Mouse (Mus musculus): ENCODE measurements around the gene Olfr309. TPM values are rescaled to one million over a fixed set of nuclear protein-coding genes. Genes with fewer than 3 reads are reported as not detected.
"Not testable (repeated sequence)": the region's sequence is repeated elsewhere in the genome, so short reads cannot be mapped to it uniquely, and the experiment has no call there.

Olfr309 gene
- total RNA-seq (2021) = not detected

- no peak for DNase-seq
- intact Hi-C loops (cut with DNase I) = no loop called here
These were observed at the start of gene Olfr309 for GRCm38 (mm10) chr7:86313608-86314007. Olfr309 (minus strand) TSS chr7:86313708.

GRCm38 (mm10) chr7:86346296-86346695 lies 32.8 kb upstream of the Olfr309 start:
- DNase-seq; intact Hi-C loops (cut with DNase I): not testable (repeated sequence)

GRCm38 (mm10) chr7:86344253-86344652 lies 30.7 kb upstream of the Olfr309 start:
- no peak for DNase-seq
- intact Hi-C loops (cut with DNase I) = no loop called here

GRCm38 (mm10) chr7:86342881-86343565 lies 29.5 kb upstream of the Olfr309 start:
- intact Hi-C loops (cut with DNase I) = no loop called here
- no peak for DNase-seq

GRCm38 (mm10) chr7:86337486-86337885 lies 24.0 kb upstream of the Olfr309 start, which contains the start of gene Olfr307:
Olfr307 (minus strand) TSS chr7:86337586.
- intact Hi-C loops (cut with DNase I) = no loop called here
- no peak for DNase-seq

GRCm38 (mm10) chr7:86325530-86325929 lies 12.0 kb upstream of the Olfr309 start, which contains the start of gene Olfr308:
Olfr308 (minus strand) TSS chr7:86325630.
- intact Hi-C loops (cut with DNase I) = no loop called here

GRCm38 (mm10) chr7:86321323-86321722 lies 7.8 kb upstream of the Olfr309 start:
- intact Hi-C loops (cut with DNase I) = no loop called here
- DNase-seq = no peak

More at GRCm38 (mm10) chr7:86325530-86325929, 12.0 kb upstream of the Olfr309 start, which contains the start of gene Olfr308:
- DNase-seq = no peak

- DNase-seq = no peak
- intact Hi-C loops (cut with DNase I) = no loop called here
These were observed 36.4 kb downstream of the Olfr309 start, which contains the start of gene Olfr310 for GRCm38 (mm10) chr7:86277072-86277471. Olfr310 (minus strand) TSS chr7:86277172.

Small RNA genes lying within 50 kb of the gene (microRNA-seq; reads per million reads assigned to microRNA genes)
- not detected for gene Gm23192

Other genes starting within 250 kb of the Olfr309 start
- gene Vmn2r75, start 141.9 kb downstream of the Olfr309 start, total RNA-seq (2021) = not detected
- gene Vmn2r76, start 67.4 kb downstream of the Olfr309 start, total RNA-seq (2021) = not detected
- not detected for gene Olfr310, start 36.5 kb downstream of the Olfr309 start, total RNA-seq (2021)
- gene Olfr308, start 11.9 kb upstream of the Olfr309 start, total RNA-seq (2021) = not detected
- gene Olfr307, start 23.9 kb upstream of the Olfr309 start, total RNA-seq (2021) = not detected
- not detected for gene Olfr305, start 53.2 kb upstream of the Olfr309 start, total RNA-seq (2021)
- not detected for gene Olfr304, start 73.0 kb upstream of the Olfr309 start, total RNA-seq (2021)
- not detected for gene Olfr303, start 84.1 kb upstream of the Olfr309 start, total RNA-seq (2021)
- not detected for gene Olfr301, start 90.1 kb upstream of the Olfr309 start, total RNA-seq (2021)
- gene Olfr299, start 146.2 kb upstream of the Olfr309 start, total RNA-seq (2021) = not detected
- gene Olfr298, start 178.8 kb upstream of the Olfr309 start, total RNA-seq (2021) = not detected
- not detected for gene Olfr297, start 206.3 kb upstream of the Olfr309 start, total RNA-seq (2021)